ENCODE assay signal across 12 mouse cellular contexts in genomic region chr1:89452138-89452537, GRCm38 (mm10).
"Had no signal": no experiment of that assay in that cellular context is flagged by ENCODE, and none has a peak within 500 bp of the region (broad histone marks: within the 10 kb centered on the region; RNA-seq: fewer than 3 reads in every experiment).

No protein-coding gene starts in this region.

- DNase-seq: kidney, postnatal 10 days; kidney, postnatal 36 days; layer of hippocampus, postnatal 36 days; liver, embryonic 13.5 days; lung, adult 2 months; lung, postnatal 14 days; right cerebral cortex, adult 18-20 months; right cerebral cortex, postnatal 14 days; spleen, adult 18-20 months; thymus, adult 18-20 months; thymus, postnatal 36 days had no signal

- ATAC-seq: midbrain, embryonic 15.5 days had no signal
